Mouse (Mus musculus) neural tube, embryonic 11.5 days (tissue): ENCODE measurements around the gene Lingo3. TPM values are rescaled to one million over a fixed set of nuclear protein-coding genes. Genes with fewer than 3 reads are reported as not detected.
"Not testable (repeated sequence)": the region's sequence is repeated elsewhere in the genome, so short reads cannot be mapped to it uniquely, and the experiment has no call there.

Experiments used
- ATAC-seq: fragments of 200-750 bp; cut with Nextera tagmentation; 2 replicates; pipeline ENCODE4 v1.8.0; 2017; ENCODE audit warnings: moderate number of reproducible peaks, mild to moderate bottlenecking, moderate TSS enrichment, moderate library complexity; ENCODE audit not compliant: insufficient read depth, low FRiP score, low TSS enrichment
- DNase-seq: peaks from one replicate; pipeline ENCODE4 v3.0.0-alpha.2; 2015; ENCODE audit warnings: low spot score
- H3K27ac ChIP-seq: fragments of 300-500 bp; sonication (generic); 2 replicates; pipeline ENCODE4 v1.5.1; 2014; ENCODE audit warnings: low read depth, mild to moderate bottlenecking, low read length
- H3K27me3 ChIP-seq: fragments of 300-500 bp; sonication (generic); 2 replicates; pipeline ENCODE4 v1.6.1; 2014; ENCODE audit warnings: mild to moderate bottlenecking, low read length, mixed read lengths; ENCODE audit not compliant: control insufficient read depth, insufficient read depth
- H3K36me3 ChIP-seq: fragments of 300-500 bp; sonication (generic); 2 replicates; pipeline ENCODE4 v1.6.1; 2014; ENCODE audit warnings: mild to moderate bottlenecking, low read length, moderate library complexity, mixed read lengths; ENCODE audit not compliant: control insufficient read depth, insufficient read depth
- H3K4me1 ChIP-seq: fragments of 300-500 bp; sonication (generic); 2 replicates; pipeline ENCODE4 v1.6.1; 2014; ENCODE audit warnings: low read length, mixed read lengths; ENCODE audit not compliant: control insufficient read depth, insufficient read depth
- H3K4me2 ChIP-seq: fragments of 300-500 bp; sonication (generic); 2 replicates; pipeline ENCODE4 v1.6.1; 2014; ENCODE audit warnings: low read depth, mild to moderate bottlenecking, moderate library complexity
- H3K4me3 ChIP-seq: fragments of 300-500 bp; sonication (generic); 2 replicates; pipeline ENCODE4 v1.5.1; 2014; ENCODE audit warnings: low read depth, low read length
- H3K9ac ChIP-seq: fragments of 300-500 bp; sonication (generic); 2 replicates; pipeline ENCODE4 v1.6.1; 2014; ENCODE audit warnings: mild to moderate bottlenecking, low read length
- H3K9me3 ChIP-seq: fragments of 300-500 bp; sonication (generic); 2 replicates; pipeline ENCODE4 v1.6.1; 2016; ENCODE audit warnings: low read length; ENCODE audit not compliant: control insufficient read depth
- WGBS: fragments of 180-500 bp; shearing (Covaris S2); extraction: QIAGEN DNeasy Blood & Tissue Kit; methylation state at CpG from one replicate; pipeline ENCODE4 v1.1.7; 2014; 5-methylcytosine and 5-hydroxymethylcytosine counted together
- polyA plus RNA-seq: library from polyadenylated mRNA; unstranded; fragments of >200 nt; fragmentation: Nextera tagmentation; extraction: Ambion mirVana; gene quantifications from 2 replicates; pipeline ENCODE4 v1.2.1, GENCODE M21; 2014

The Lingo3 gene
- polyA plus RNA-seq, 1 experiment from 2014 or later: 0.40 TPM

- Histone ChIP-seq H3K4me3 (no peak overlapping the region), H3K4me2 (no peak overlapping the region), H3K36me3 (no peaks in the 10 kb centered on the region), H3K27ac (no peak overlapping the region), H3K9ac (no peak overlapping the region), H3K27me3 (peaks cover 42% of the 10 kb centered on the region), H3K9me3 (no peaks in the 10 kb centered on the region), H3K4me1 (no peaks in the 10 kb centered on the region)
- DNase-seq (no peak), ATAC-seq (no peak)
- WGBS: 64% methylated on average over 2 of the region's 2 CpGs
Observed at GRCm38 (mm10) chr10:80838346-80838912, 5.4 kb downstream of the Lingo3 start.

- no peaks in the 10 kb centered on the region for H3K36me3 ChIP-seq
- no peak for DNase-seq
- WGBS: 14% methylated on average over 2 of the region's 2 CpGs
- no peaks in the 10 kb centered on the region for H3K4me1 ChIP-seq
- peaks cover 37% of the 10 kb centered on the region for H3K27me3 ChIP-seq
- H3K4me3 ChIP-seq: no peak overlapping the region
- no peaks in the 10 kb centered on the region for H3K9me3 ChIP-seq
- no peak for ATAC-seq
- H3K4me2 ChIP-seq: no peak overlapping the region
- no peak overlapping the region for H3K27ac ChIP-seq
- H3K9ac ChIP-seq: no peak overlapping the region
Observed at GRCm38 (mm10) chr10:80837827-80838226, 6.0 kb downstream of the Lingo3 start.

- H3K9me3 ChIP-seq: no peaks in the 10 kb centered on the region
- ATAC-seq (no peak), DNase-seq (no peak)
- H3K4me2 ChIP-seq: no peak overlapping the region
- no peak overlapping the region for H3K27ac ChIP-seq
- H3K36me3 ChIP-seq: no peaks in the 10 kb centered on the region
- no peak overlapping the region for H3K4me3 ChIP-seq
- H3K9ac ChIP-seq: no peak overlapping the region
- H3K4me1 ChIP-seq: no peaks in the 10 kb centered on the region
- 48% methylated on average over 7 of the region's 7 CpGs for whole genome bisulfite sequencing
- peaks cover 29% of the 10 kb centered on the region for H3K27me3 ChIP-seq
Observed at GRCm38 (mm10) chr10:80836949-80837379, 6.9 kb downstream of the Lingo3 start.

- Histone ChIP-seq H3K4me3 (0 out of 2 replicates have a peak overlapping the region, but pooled peaks have one; percentile 3), H3K9ac (no peak overlapping the region), H3K27me3 (peaks cover 29% of the 10 kb centered on the region), H3K4me1 (peaks cover 7% of the 10 kb centered on the region; the same call in 1 of the 2 replicates), H3K4me2 (no peak overlapping the region), H3K9me3 (no peaks in the 10 kb centered on the region), H3K36me3 (no peaks in the 10 kb centered on the region), H3K27ac (no peak overlapping the region)
- WGBS: 53% methylated on average over 30 of the region's 30 CpGs
- no peak for ATAC-seq
- no peak for DNase-seq
Observed at GRCm38 (mm10) chr10:80835617-80836016, 8.2 kb downstream of the Lingo3 start.

GRCm38 (mm10) chr10:80832818-80833217 is 11.0 kb downstream of the Lingo3 start:
- Histone ChIP-seq H3K4me2 (no peak overlapping the region), H3K36me3 (peaks cover 4% of the 10 kb centered on the region), H3K9me3 (no peaks in the 10 kb centered on the region), H3K4me1 (peaks cover 10% of the 10 kb centered on the region), H3K27ac (no peak overlapping the region), H3K27me3 (peaks cover 29% of the 10 kb centered on the region), H3K9ac (no peak overlapping the region), H3K4me3 (no peak overlapping the region)
- DNase-seq (no peak), ATAC-seq (no peak)
- WGBS: 65% methylated on average over 7 of the region's 7 CpGs

- H3K4me2 ChIP-seq: peak overlapping the region; percentile 5; the same call in 1 of the 2 replicates
- ATAC-seq: no peak
Observed at GRCm38 (mm10) chr10:80831136-80831535, 12.7 kb downstream of the Lingo3 start.

GRCm38 (mm10) chr10:80829359-80830278 is 14.2 kb downstream of the Lingo3 start:
- Histone ChIP-seq H3K4me1 (peaks cover 16% of the 10 kb centered on the region), H3K4me2 (0 out of 2 replicates have a peak overlapping the region, but pooled peaks have one; percentile 1), H3K36me3 (peaks cover 4% of the 10 kb centered on the region), H3K4me3 (no peak overlapping the region), H3K27me3 (peaks cover 13% of the 10 kb centered on the region), H3K9me3 (no peaks in the 10 kb centered on the region), H3K9ac (no peak overlapping the region), H3K27ac (no peak overlapping the region)
- no peak for ATAC-seq
- WGBS: 77% methylated on average over 1 of the region's 1 CpGs
- DNase-seq: no peak

More at GRCm38 (mm10) chr10:80831136-80831535, 12.7 kb downstream of the Lingo3 start:
- Histone ChIP-seq H3K4me3 (no peak overlapping the region), H3K36me3 (peaks cover 4% of the 10 kb centered on the region), H3K9me3 (no peaks in the 10 kb centered on the region), H3K9ac (no peak overlapping the region), H3K27ac (no peak overlapping the region), H3K4me1 (peaks cover 16% of the 10 kb centered on the region), H3K27me3 (peaks cover 26% of the 10 kb centered on the region)
- 4% methylated on average over 9 of the region's 9 CpGs for WGBS
- DNase-seq: peak; percentile 72

GRCm38 (mm10) chr10:80828587-80828986 is 15.3 kb downstream of the Lingo3 start:
- H3K27me3 ChIP-seq, DNase-seq, H3K27ac ChIP-seq, H3K4me2 ChIP-seq, H3K36me3 ChIP-seq, H3K9ac ChIP-seq, ATAC-seq, H3K9me3 ChIP-seq: not testable (repeated sequence)
- Histone ChIP-seq H3K4me1 (peaks cover 16% of the 10 kb centered on the region), H3K4me3 (0 out of 2 replicates have a peak overlapping the region, but pooled peaks have one; percentile 0)
- WGBS: 90% methylated on average over 9 of the region's 9 CpGs
